Mouse (Mus musculus) midbrain, embryonic 15.5 days (tissue): ENCODE measurements around the gene Angptl8. TPM values are rescaled to one million over a fixed set of nuclear protein-coding genes. Genes with fewer than 3 reads are reported as not detected.
A peak's percentile ranks its signal among the peaks of the same experiment; 100 is the strongest.

Source experiments
- ATAC-seq: fragments of 200-750 bp; cut with Nextera tagmentation; replicated peaks from 2 replicates; pipeline ENCODE4 v1.8.0; 2017; ENCODE audit warnings: moderate TSS enrichment
- H3K27ac ChIP-seq: fragments of 300-500 bp; sonication (generic); 2 replicates; pipeline ENCODE4 v1.5.1; 2015; ENCODE audit warnings: mild to moderate bottlenecking, inconsistent platforms
- H3K27me3 ChIP-seq: fragments of 300-500 bp; sonication (generic); replicated peaks from 2 replicates; pipeline ENCODE4 v1.6.1; 2015; ENCODE audit warnings: inconsistent platforms
- H3K36me3 ChIP-seq: fragments of 300-500 bp; sonication (generic); replicated peaks from 2 replicates; pipeline ENCODE4 v1.6.1; 2015; ENCODE audit warnings: inconsistent platforms
- H3K4me1 ChIP-seq: fragments of 300-500 bp; sonication (generic); 2 replicates; pipeline ENCODE4 v1.6.1; 2015; ENCODE audit warnings: inconsistent platforms
- H3K4me2 ChIP-seq: fragments of 300-500 bp; sonication (generic); 2 replicates; pipeline ENCODE4 v1.6.1; 2015; ENCODE audit warnings: inconsistent platforms, mild to moderate bottlenecking, moderate library complexity
- H3K4me3 ChIP-seq: fragments of 300-500 bp; sonication (generic); 2 replicates; pipeline ENCODE4 v1.5.1; 2015; ENCODE audit warnings: mild to moderate bottlenecking, inconsistent platforms
- H3K9ac ChIP-seq: fragments of 300-500 bp; sonication (generic); 2 replicates; pipeline ENCODE4 v1.6.1; 2015; ENCODE audit warnings: mild to moderate bottlenecking, inconsistent platforms
- H3K9me3 ChIP-seq: fragments of 300-500 bp; sonication (generic); 2 replicates; pipeline ENCODE4 v1.6.1; 2016; ENCODE audit warnings: inconsistent platforms
- WGBS: fragments of 180-500 bp; shearing (Covaris S2); methylation state at CpG from one replicate; pipeline ENCODE4 v1.1.7; 2015; ENCODE audit warnings: mixed read lengths; 5-methylcytosine and 5-hydroxymethylcytosine counted together
- polyA plus RNA-seq: library from polyadenylated mRNA; unstranded; fragments of >200 nt; fragmentation: Nextera tagmentation; extraction: Ambion mirVana; gene quantifications from 2 replicates; pipeline ENCODE4 v1.2.1, GENCODE M21; 2015

The Angptl8 gene
- polyA plus RNA-seq, 1 experiment from 2014 or later = 0.74 TPM

DNA sequence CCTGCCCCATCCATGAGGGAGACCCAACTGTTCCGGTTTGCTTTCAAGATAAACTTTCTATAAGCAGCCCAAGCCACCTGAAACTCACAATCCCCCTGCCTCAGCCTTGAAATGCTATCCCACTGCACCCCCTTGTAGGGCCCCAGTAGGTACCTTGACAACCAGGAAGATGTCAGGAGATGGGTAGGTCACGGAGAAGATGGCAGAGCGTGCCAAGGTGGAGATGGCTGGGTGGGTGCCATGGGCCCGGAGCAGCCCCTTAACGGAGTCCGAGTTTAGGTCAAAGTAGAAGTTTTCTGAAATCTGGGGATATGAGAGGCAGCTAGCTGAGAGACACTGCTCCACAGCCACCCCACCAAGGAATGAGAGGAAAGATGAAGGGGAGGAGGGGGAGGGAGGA is 6.0 kb downstream of the Angptl8 start:
- no peak for ATAC-seq
- Histone ChIP-seq H3K9me3 (no peaks in the 10 kb centered on the region), H3K9ac (no peak overlapping the region), H3K4me3 (no peak overlapping the region), H3K4me2 (no peak overlapping the region), H3K36me3 (no peaks in the 10 kb centered on the region), H3K27ac (no peak overlapping the region), H3K4me1 (no peaks in the 10 kb centered on the region), H3K27me3 (no peaks in the 10 kb centered on the region)
- 98% methylated on average over 6 of the region's 6 CpGs for WGBS

- H3K27ac ChIP-seq = no peak overlapping the region
- no peak overlapping the region for H3K9ac ChIP-seq
- ATAC-seq = no peak
- H3K4me1 ChIP-seq = no peaks in the 10 kb centered on the region
- no peaks in the 10 kb centered on the region for H3K27me3 ChIP-seq
- no peaks in the 10 kb centered on the region for H3K36me3 ChIP-seq
- 64% methylated on average over 5 of the region's 5 CpGs for WGBS
- no peak overlapping the region for H3K4me2 ChIP-seq
- H3K9me3 ChIP-seq = no peaks in the 10 kb centered on the region
- no peak overlapping the region for H3K4me3 ChIP-seq
These were observed 7.1 kb downstream of the Angptl8 start for GRCm38 (mm10) chr9:21842391-21842790.

- H3K9ac ChIP-seq = no peak overlapping the region
- ATAC-seq = no peak
- H3K4me2 ChIP-seq = no peak overlapping the region
- no peaks in the 10 kb centered on the region for H3K4me1 ChIP-seq
- no peaks in the 10 kb centered on the region for H3K36me3 ChIP-seq
- no peaks in the 10 kb centered on the region for H3K27me3 ChIP-seq
- H3K4me3 ChIP-seq = no peak overlapping the region
- 83% methylated on average over 6 of the region's 6 CpGs for WGBS
- H3K27ac ChIP-seq = no peak overlapping the region
- no peaks in the 10 kb centered on the region for H3K9me3 ChIP-seq
These were observed 7.8 kb downstream of the Angptl8 start for GRCm38 (mm10) chr9:21843086-21843485.

DNA sequence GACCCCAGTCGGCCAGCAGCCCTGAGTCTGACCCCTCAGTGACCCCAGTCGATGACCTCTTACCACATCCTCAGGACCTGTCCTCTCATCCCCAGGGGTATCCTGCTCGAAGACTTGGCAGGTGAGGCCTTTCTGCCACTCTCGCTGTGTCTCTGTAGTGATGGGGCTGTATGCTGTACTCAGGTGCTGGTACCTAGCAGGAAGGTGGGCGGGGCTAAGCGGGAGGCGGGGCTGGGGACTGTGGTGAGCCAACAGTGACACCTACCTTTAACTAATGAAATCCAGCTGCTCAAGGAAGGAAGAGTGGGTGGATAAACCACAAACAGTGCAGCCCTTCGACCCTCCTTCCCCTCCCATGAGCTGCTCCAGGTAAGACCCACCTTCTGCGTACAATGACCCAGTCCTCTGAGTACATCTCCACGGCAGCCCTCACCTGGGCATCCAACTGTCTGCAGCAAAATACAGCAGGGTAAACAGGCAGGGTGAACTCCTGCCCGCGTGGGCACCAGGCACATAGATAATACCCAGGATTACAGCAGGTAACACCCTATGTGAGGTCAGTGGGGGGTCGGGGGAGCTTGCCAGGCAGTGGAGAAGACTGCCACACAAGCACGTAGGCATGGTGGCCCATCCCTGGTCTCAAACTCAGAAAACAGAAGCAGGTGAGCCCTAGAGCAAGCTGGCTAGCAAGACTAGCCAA is 10.2 kb downstream of the Angptl8 start:
- no peaks in the 10 kb centered on the region for H3K27me3 ChIP-seq
- no peak overlapping the region for H3K4me2 ChIP-seq
- no peak for ATAC-seq
- H3K9ac ChIP-seq = no peak overlapping the region
- whole genome bisulfite sequencing = 66% methylated on average over 14 of the region's 14 CpGs
- no peak overlapping the region for H3K27ac ChIP-seq
- no peaks in the 10 kb centered on the region for H3K36me3 ChIP-seq
- no peaks in the 10 kb centered on the region for H3K9me3 ChIP-seq
- H3K4me3 ChIP-seq = no peak overlapping the region
- H3K4me1 ChIP-seq = no peaks in the 10 kb centered on the region

DNA sequence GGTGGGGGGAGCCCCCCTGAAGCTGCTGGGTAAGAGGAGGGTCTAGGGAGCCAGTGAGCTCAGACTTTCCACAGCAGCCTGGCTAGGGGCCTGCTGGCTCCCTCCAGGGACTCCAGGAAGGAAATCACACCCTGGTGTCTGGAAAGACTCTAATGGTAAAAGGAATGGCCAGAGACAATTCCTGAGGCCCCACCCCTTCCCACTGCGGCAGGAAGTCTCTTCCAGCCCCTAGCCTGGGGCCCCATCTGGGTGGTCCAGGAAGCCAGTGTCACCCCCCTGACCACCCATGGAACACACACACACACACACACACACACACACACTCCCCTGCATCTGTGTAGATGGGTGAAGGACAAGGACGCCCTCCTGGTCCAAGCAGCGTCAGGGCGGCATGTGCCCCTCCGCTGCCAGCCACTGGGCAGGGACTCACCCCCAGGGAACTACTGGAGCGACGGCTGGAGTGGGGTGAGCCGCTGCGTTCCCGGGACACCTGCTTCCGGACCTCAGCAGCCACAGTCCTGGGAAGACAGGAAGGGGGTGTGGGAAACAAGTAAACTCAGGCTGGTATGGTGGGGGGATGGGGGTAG is 11.5 kb downstream of the Angptl8 start:
- Histone ChIP-seq H3K4me2 (no peak overlapping the region), H3K4me3 (no peak overlapping the region), H3K27ac (no peak overlapping the region; the same call in 1 of the 2 replicates), H3K27me3 (no peaks in the 10 kb centered on the region), H3K36me3 (no peaks in the 10 kb centered on the region), H3K9me3 (no peaks in the 10 kb centered on the region), H3K4me1 (no peaks in the 10 kb centered on the region), H3K9ac (no peak overlapping the region)
- WGBS = 36% methylated on average over 11 of the region's 11 CpGs
- no peak for ATAC-seq

- H3K9me3 ChIP-seq = no peaks in the 10 kb centered on the region
- H3K4me3 ChIP-seq = no peak overlapping the region
- H3K4me2 ChIP-seq = no peak overlapping the region
- H3K27ac ChIP-seq = no peak overlapping the region
- 34% methylated on average over 3 of the region's 3 CpGs for WGBS
- no peaks in the 10 kb centered on the region for H3K36me3 ChIP-seq
- ATAC-seq = no peak
- no peak overlapping the region for H3K9ac ChIP-seq
- H3K4me1 ChIP-seq = peaks cover 4% of the 10 kb centered on the region; the same call in 1 of the 2 replicates
- no peaks in the 10 kb centered on the region for H3K27me3 ChIP-seq
These were observed 12.1 kb downstream of the Angptl8 start for GRCm38 (mm10) chr9:21847425-21847824.

DNA sequence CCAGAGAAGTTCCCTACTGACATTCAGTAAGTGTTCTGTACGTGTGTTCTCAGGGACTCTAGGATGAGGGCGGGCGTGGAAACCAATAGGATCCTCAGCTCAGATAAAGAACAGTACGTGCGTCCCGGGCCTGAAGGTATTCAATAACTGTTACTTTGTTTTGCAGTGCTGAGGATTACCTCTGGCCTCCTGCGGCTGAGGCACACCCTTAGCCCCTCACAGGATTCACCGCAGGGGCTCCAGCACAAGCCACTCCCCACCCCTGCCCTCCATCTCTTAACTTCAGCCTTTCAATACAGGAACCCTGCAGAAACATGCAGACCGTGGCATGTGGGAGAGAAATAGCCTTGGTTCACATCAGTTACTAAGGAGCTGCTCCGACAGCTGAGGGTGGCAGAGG is 12.6 kb downstream of the Angptl8 start:
- no peaks in the 10 kb centered on the region for H3K9me3 ChIP-seq
- H3K4me1 ChIP-seq = peaks cover 9% of the 10 kb centered on the region; the same call in 1 of the 2 replicates
- no peak for ATAC-seq
- H3K36me3 ChIP-seq = no peaks in the 10 kb centered on the region
- WGBS = 26% methylated on average over 10 of the region's 10 CpGs
- H3K27me3 ChIP-seq = no peaks in the 10 kb centered on the region
- H3K4me3 ChIP-seq = no peak overlapping the region
- no peak overlapping the region for H3K9ac ChIP-seq
- no peak overlapping the region for H3K4me2 ChIP-seq
- peak overlapping the region; percentile 27; the same call in 1 of the 2 replicates for H3K27ac ChIP-seq

DNA sequence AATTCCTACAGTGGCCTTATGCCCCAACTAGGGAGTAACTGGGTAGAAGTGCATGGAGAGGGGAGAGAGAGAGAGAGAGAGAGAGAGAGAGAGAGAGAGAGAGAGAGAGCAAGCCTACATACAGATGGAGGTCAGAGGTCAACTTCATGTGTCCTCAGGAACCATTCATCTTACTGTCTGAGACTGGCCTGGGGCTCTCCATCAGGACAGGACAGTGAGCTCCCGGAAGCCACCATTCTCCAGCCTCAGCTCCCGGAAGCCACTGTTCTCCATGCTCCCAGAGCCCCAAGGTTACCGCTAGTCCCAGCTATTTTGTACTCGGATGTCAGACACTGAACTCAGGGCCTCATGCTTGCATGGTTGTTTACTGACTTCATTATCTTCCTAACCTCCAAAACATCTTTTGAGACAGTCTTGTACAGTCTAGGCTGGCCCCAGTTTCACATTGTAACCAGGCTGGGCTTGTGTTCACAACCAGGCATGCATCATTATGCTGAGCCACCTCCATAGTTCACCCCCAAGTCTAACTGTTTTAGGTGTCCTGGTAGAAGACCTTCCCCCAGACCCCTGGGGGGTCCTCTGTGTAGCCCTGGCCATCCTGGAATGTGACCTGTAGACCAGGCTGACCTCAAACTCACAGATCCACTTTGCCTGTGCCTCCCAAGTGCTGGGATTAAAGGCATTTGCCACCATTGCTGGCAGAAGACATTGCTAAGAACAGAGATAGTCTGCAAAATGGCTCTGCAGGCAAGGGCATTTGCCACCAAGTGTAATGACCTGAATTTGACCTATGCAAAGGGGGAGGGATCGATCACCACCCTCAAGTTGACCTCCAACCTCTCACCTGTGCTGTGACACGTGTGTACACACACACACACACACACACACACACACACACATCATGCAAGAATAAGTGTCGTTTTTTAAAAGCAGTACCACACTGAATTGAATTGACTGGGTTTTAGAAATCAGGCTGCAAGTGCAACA is 14.7 kb downstream of the Angptl8 start:
- WGBS = 79% methylated on average over 7 of the region's 7 CpGs
- ATAC-seq = no peak
- no peak overlapping the region for H3K27ac ChIP-seq
- no peak overlapping the region for H3K9ac ChIP-seq
- H3K36me3 ChIP-seq = no peaks in the 10 kb centered on the region
- H3K4me2 ChIP-seq = 0 out of 2 replicates have a peak overlapping the region, but pooled peaks have one; percentile 8
- no peak overlapping the region for H3K4me3 ChIP-seq
- H3K27me3 ChIP-seq = no peaks in the 10 kb centered on the region
- H3K4me1 ChIP-seq = peaks cover 12% of the 10 kb centered on the region; the same call in 1 of the 2 replicates
- H3K9me3 ChIP-seq = no peaks in the 10 kb centered on the region

DNA sequence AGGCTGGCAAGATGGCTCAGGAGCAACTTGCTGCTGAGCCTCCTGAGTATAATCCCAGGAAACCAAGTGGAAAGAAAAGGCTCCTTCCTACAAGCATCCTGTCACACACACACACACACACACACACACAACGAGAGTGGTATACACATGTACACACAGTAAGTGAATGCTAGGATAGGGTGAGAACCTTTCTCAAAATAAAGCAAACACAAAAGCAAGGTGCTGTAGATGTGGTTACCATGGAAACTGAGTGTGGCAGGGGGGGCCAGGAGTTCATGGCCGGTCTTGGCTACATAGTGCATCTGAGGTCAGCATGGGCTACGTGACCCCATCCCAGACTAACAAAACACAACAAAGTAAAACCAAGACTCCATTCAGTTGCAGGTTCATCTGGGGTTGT is 15.8 kb downstream of the Angptl8 start:
- H3K4me3 ChIP-seq = no peak overlapping the region
- 78% methylated on average over 3 of the region's 3 CpGs for WGBS
- H3K36me3 ChIP-seq = no peaks in the 10 kb centered on the region
- H3K4me2 ChIP-seq = peak overlapping the region; percentile 60
- H3K9ac ChIP-seq = no peak overlapping the region
- H3K9me3 ChIP-seq = no peaks in the 10 kb centered on the region
- H3K27ac ChIP-seq = 0 out of 2 replicates have a peak overlapping the region, but pooled peaks have one; percentile 23
- H3K27me3 ChIP-seq = no peaks in the 10 kb centered on the region
- H3K4me1 ChIP-seq = peaks cover 12% of the 10 kb centered on the region; the same call in 1 of the 2 replicates
- ATAC-seq = no peak

DNA sequence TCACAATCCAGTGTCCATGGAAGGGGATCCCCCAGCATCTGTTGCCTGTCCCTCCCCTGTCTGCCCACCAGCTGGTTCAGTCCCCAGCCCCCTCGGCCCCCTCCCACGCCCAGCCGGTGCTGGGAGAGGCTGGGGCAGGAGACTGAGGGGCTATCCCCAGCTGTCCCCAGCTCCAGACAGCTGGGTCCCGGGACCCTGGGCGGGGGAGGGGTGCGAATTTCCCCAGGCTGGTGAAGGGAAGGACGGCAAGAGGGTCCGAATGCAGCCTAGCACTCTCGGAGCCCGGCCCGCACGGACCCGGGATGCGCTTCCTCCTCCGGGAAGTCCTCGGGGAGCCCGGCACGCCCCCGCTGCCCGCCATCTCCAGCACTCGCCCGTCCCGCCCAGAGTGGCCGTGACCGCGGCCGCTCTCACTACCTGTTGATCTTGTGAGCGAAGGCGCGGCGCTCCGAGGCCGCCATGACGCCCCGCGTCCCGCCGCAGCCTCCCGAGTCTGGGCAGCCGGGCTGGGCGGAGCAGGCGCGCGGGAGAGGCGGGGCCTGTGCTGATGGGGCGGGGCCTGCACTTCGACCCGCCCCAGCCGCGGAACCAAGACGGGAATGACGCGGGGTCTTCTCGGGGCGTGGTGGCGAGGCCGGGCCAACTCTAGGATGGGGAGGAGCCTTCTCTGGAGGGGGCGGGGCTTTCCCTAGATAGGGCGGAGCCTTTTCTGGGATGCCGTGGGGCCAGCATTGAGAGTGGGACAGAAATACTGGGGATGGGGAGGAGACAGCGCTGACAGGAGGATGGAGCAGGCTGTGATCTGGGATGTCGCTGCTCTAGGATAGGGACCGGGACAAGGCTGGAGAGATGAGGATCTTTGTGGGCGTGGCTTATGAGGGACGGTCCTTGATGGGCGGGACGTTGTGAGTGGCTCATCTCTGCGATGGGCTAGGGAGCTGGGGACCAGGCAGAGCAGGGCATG is 17.1 kb downstream of the Angptl8 start, which contains the start of gene Dock6:
Gene Dock6, minus strand, starts transcription at position 508 of the 964 bp plus-strand sequence.
- no peaks in the 10 kb centered on the region for H3K9me3 ChIP-seq
- no peak within 1 kb of the TSS; the same call in 1 of the 2 replicates for H3K9ac ChIP-seq
- H3K36me3 ChIP-seq = no peaks in the 10 kb centered on the region
- peak within 1 kb of the TSS; percentile 60 for H3K4me2 ChIP-seq
- H3K27me3 ChIP-seq = no peaks in the 10 kb centered on the region
- peak; percentile 89 for ATAC-seq
- H3K4me1 ChIP-seq = peaks cover 12% of the 10 kb centered on the region; the same call in 1 of the 2 replicates
- H3K27ac ChIP-seq = no peak within 1 kb of the TSS
- WGBS = under 1% methylated on average over 66 of the region's 68 CpGs
- H3K4me3 ChIP-seq = peak within 1 kb of the TSS; percentile 42

GRCm38 (mm10) chr9:21853961-21854360 is 18.7 kb downstream of the Angptl8 start:
- Histone ChIP-seq H3K4me3 (no peak overlapping the region), H3K4me1 (peaks cover 12% of the 10 kb centered on the region; the same call in 1 of the 2 replicates), H3K27ac (no peak overlapping the region), H3K36me3 (no peaks in the 10 kb centered on the region), H3K4me2 (no peak overlapping the region), H3K9me3 (no peaks in the 10 kb centered on the region), H3K27me3 (no peaks in the 10 kb centered on the region), H3K9ac (no peak overlapping the region)
- 85% methylated on average over 5 of the region's 5 CpGs for WGBS
- ATAC-seq = no peak
